Mouse (Mus musculus) large intestine, adult 2 months (tissue): Measurements from ENCODE around the gene Cyb561. TPM values are rescaled to one million over a fixed set of nuclear protein-coding genes. Genes with fewer than 3 reads are reported as not detected.

Experiments used
- DNase-seq: peaks from one replicate; pipeline ENCODE4 v3.0.0-alpha.2; 2012; ENCODE audit warnings: low read depth, low spot score
- WGBS: fragments of 180-500 bp; shearing (Covaris S2); methylation state at CpG from one replicate; pipeline ENCODE4 v1.1.7; 2018; 5-methylcytosine and 5-hydroxymethylcytosine counted together
- polyA plus RNA-seq: library from polyadenylated mRNA; depleted of rRNA; stranded (reverse); fragments of >200 nt; gene quantifications from 2 replicates; pipeline ENCODE4 v1.2.3, GENCODE M21; 2012

The Cyb561 gene
- polyA plus RNA-seq, 1 experiment: 75.7 TPM

GRCm38 (mm10) chr11:105955815-105956430 lies 2.8 kb upstream of the Cyb561 start:
- no peak for DNase-seq
- WGBS: 87% methylated on average over 28 of the region's 28 CpGs

- DNase-seq: no peak
- WGBS: 23% methylated on average over 6 of the region's 6 CpGs
These were observed 266 bp upstream of the Cyb561 start for GRCm38 (mm10) chr11:105953402-105953801.

DNA sequence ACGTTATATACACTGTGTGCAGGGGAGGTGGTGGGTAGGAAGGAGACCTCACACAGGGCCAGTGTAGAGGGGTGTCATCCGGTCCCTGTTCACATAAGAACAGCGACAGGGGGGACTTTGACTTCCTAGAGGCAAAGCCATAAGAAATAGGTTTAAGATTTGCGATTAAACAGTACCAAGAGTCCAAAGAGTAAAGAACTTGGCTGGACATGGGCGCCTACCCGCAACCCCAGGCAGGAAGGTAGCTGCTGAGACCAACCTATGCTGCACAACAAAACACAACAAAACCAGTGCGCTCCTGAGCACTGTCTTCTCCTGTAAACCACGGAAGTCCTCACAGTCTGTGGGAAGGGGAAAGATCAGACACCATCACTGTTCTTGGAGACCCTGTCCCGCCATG lies 1.0 kb downstream of the Cyb561 start:
- 88% methylated on average over 9 of the region's 9 CpGs for WGBS
- DNase-seq: no peak

- DNase-seq: no peak
- WGBS: 74% methylated on average over 3 of the region's 3 CpGs
These were observed 1.5 kb downstream of the Cyb561 start for GRCm38 (mm10) chr11:105951601-105952044.

- DNase-seq: no peak
- WGBS: 51% methylated on average over 4 of the region's 4 CpGs
These were observed 2.6 kb downstream of the Cyb561 start for GRCm38 (mm10) chr11:105950519-105950918.

DNA sequence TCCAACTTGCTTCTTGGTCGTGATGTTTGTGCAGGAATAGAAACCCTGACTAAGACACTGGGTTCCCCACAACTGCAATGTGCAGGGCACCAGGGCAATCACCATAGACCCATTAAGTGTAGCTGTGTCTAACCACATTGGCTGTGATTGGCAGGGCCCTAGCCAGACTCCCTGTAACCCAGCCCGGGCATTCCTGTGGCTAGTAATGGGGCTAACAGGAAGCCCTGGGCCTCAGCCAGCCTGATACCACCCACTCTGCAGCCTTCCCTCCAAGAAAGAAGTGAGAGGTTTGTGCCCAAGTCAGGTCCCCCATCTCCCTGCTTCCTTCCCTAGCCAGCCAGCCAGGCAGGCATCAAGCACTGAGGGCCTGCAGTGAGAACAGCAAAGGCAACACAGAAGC lies 4.9 kb downstream of the Cyb561 start:
- 52% methylated on average over 2 of the region's 2 CpGs for WGBS
- DNase-seq: no peak

DNA sequence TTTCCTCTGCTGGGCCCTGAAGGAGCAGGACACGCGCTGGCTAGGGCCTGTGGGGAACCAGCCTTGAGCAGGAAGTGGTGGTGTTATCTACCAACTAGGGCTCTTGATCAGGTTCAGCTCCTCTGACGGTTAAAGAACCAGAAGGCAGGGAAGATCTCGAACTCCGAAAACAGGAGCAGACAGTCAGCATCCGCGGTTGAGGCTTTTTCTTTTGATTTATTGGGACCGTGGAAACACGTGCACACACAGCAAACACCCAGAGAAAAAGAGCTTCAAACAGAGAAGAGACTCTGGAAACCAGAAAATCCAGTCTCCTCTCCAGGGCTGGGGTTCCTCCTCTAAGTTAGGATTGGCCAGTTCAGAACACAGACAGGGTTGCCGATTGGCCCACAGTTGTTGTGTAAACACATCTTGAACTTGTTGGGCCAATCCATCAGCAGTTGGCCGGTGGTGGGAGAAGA lies 6.4 kb downstream of the Cyb561 start:
- 21% methylated on average over 11 of the region's 11 CpGs for WGBS
- DNase-seq: no peak

- WGBS: 29% methylated on average over 16 of the region's 16 CpGs
- DNase-seq: no peak
These were observed 8.1 kb downstream of the Cyb561 start for GRCm38 (mm10) chr11:105944770-105945672.

DNA sequence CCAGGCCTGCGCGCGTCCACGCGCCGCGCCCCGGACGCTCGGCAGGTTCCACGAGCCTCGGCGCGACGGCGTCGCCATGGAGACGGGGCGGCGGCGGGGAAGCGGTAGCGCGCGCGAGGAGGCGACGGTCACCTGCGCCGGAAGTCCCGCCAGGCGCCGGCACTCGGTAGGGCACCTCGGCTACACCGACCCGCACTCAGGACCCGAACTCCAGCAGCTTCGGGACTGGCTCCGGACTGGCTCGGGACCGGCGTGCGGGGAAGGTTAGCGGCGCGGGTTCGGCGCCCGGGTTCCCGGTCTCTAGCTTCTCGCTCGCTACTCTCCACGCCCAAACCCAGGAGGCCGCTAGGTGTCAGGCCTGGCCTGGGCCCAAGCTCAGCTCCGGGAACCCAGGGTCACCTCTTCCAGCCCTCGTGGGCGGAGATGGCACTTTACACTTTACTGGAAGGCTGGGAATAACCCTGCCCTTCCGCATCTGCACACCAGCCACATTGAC lies 9.0 kb downstream of the Cyb561 start:
- under 1% methylated on average over 59 of the region's 59 CpGs for WGBS
- no peak for DNase-seq

DNA sequence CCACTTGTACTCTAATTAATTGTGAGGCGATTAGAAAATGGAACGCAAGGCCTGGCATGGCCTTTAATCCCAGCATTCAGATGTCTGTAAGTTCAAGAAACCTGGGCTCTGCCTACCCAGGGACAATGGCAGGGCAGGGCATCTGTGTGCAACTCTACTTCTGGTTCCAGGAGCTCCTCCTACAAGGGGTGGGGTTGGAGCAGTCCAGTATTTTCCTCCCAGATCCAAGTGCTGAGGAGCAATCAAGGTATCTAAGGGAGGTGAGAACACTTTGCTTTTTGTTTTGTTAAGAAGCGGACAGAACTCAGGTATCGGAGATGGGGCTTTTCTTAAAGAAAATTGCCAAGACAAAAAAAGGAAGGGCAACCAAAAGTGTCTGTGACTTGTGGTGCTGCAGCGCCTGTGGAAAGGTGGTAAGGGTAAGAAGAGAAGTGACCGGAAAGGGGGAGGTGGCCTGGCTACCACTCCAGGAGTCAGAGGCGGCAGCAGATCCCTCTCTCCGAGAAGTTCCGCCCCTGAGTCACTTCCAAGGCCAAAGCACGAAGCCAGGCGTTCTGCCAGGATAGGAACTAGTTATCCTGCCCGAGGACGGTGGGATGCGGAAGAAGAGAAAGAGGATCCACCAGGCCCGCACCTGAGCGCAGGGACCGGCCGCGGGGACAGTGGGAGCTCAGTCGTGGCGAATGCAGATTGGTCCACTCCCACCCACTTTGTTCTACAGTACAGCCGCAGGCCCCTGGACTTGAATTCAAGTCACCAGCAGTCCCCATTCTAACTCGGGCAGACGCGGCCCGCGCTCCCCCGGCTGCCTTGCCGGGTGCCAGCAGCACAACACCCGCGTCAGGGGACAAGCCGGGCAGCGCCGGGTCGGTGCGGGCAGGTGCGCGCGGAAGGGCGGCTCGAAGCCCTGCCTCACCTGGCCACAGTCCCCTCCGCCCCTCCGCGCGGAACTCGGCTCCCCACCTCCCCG lies 9.7 kb downstream of the Cyb561 start:
- no peak for DNase-seq
- 3% methylated on average over 47 of the region's 47 CpGs for WGBS

DNA sequence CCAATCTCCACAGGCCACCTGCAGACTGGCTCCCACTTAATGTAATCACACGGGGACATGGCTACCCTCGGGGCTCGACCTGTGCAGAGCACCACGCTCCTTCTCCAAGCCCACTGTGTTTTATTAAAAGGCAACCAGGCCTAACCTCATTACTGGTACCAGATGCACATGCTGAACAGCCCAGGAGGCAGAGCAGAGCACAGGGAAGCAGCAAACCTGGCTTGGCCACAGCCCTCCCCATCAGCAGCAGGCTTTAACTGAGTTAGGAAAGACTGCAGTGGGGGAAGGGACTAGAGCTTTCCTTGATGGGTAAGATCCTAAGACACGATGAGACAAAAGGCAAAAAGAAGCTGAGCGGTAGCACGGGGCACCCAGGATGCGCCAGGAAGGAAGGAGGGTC lies 11.2 kb downstream of the Cyb561 start:
- DNase-seq: no peak
- WGBS: 75% methylated on average over 8 of the region's 8 CpGs

- DNase-seq: no peak
- 80% methylated on average over 9 of the region's 9 CpGs for WGBS
These were observed 14.4 kb downstream of the Cyb561 start for GRCm38 (mm10) chr11:105938771-105939170.

- WGBS: 91% methylated on average over 3 of the region's 3 CpGs
These were observed 16.2 kb downstream of the Cyb561 start for GRCm38 (mm10) chr11:105936974-105937373.

GRCm38 (mm10) chr11:105936200-105936599 lies 16.9 kb downstream of the Cyb561 start:
- DNase-seq: no peak
- WGBS: 71% methylated on average over 6 of the region's 6 CpGs

More at GRCm38 (mm10) chr11:105936974-105937373, 16.2 kb downstream of the Cyb561 start:
- no peak for DNase-seq

DNA sequence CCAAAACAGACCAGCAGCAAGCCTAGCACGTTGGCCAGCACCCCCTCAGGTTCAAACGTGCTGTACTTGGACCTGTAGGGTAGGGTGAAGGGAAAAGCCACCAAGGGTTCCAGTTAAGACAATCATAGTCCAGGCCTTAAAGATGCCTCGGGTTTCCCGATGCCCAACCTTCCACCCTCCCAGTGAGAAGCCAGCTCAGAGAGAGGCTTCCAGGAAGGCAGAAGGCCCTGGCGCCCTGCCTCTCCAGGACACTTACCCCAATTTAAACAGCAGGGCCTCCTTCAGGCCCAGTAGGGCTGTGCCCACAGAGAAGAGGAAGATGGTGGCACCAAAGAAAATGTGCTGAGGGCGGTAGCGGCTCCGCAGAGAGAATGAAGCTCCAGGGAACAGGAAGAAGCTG lies 17.6 kb downstream of the Cyb561 start:
- no peak for DNase-seq
- 92% methylated on average over 8 of the region's 8 CpGs for WGBS

DNA sequence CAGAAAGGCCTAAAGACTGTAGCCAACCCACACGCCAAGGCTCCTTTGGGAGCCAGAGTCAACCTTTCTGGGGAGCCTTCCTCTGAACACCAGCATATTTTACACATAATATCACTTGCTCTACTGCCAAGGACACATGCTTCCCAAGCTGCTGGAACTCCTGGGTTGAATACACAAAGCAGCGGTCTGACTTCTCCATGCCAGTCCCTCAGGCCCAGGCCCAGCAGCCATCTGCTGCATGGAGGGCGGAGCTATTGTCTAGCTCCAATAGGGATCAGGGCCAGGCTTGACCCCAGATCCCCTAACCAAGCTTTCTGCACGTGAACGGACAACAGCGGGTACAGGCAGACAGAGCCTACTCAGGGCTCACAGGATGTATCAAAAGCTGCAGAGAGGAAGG lies 18.3 kb downstream of the Cyb561 start:
- 65% methylated on average over 6 of the region's 6 CpGs for WGBS
- no peak for DNase-seq

- DNase-seq: no peak
- 57% methylated on average over 5 of the region's 5 CpGs for WGBS
These were observed 18.8 kb downstream of the Cyb561 start for GRCm38 (mm10) chr11:105934303-105934711.

DNA sequence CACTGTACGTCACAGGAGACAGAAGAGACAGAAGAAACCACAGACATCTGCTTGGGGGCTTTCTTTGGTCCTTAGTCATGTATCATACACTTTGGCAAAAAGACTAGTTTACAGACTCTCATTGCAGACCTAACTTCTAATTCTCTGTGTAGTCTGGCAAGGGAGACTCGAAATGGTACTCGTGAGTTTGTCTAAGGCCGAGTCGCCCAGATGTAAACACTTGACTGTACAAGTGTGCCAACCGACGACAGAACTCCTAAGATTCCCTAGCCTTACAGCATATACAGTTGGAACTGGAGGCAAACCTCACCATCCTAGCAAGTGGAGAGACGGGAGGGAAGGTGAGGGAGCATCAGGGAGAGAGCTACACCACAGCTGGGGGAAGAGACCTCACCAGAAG lies 19.4 kb downstream of the Cyb561 start:
- 65% methylated on average over 8 of the region's 8 CpGs for WGBS
- no peak for DNase-seq

GRCm38 (mm10) chr11:105931380-105931779 lies 21.8 kb downstream of the Cyb561 start:
- DNase-seq: no peak
- 92% methylated on average over 3 of the region's 3 CpGs for WGBS

GRCm38 (mm10) chr11:105928171-105928570 lies 25.0 kb downstream of the Cyb561 start:
- no peak for DNase-seq
- 81% methylated on average over 5 of the region's 5 CpGs for WGBS
